Mouse (Mus musculus): ENCODE data around the gene Trhr2.

GRCm38 (mm10) chr8:122333531-122333930, 27.0 kb downstream of the Trhr2 start:
- no peak for TF ChIP-seq POLR2A (IDR thresholded peaks at IDR 0.05; ENCODE audit: low read depth, low read length)
- no peak for TF ChIP-seq CTCF (conservative IDR thresholded peaks at IDR 0.05; ENCODE audit: insufficient read depth, insufficient read length, low read depth, low read length)
